Mouse (Mus musculus) brain, embryonic 18.5 days (tissue): Measurements from ENCODE around the gene Hoxa11.

Experiments
- DNase-seq: peaks from one replicate; pipeline ENCODE4 v3.0.0-alpha.2; 2012; ENCODE audit warnings: low read depth, low spot score

Hoxa11 gene

GRCm38 (mm10) chr6:52206882-52207683 lies 38.5 kb downstream of the Hoxa11 start:
- no peak for DNase-seq

GRCm38 (mm10) chr6:52205638-52206621 lies 39.7 kb downstream of the Hoxa11 start:
- no peak for DNase-seq

- DNase-seq, result no peak
These were observed 40.4 kb downstream of the Hoxa11 start for GRCm38 (mm10) chr6:52205221-52205620.

- no peak for DNase-seq
These were observed 41.4 kb downstream of the Hoxa11 start, which contains the start of gene Hoxa5 for GRCm38 (mm10) chr6:52204050-52204752. Gene Hoxa5, minus strand, starts transcription at chr6:52204587.

- no peak for DNase-seq
These were observed 42.1 kb downstream of the Hoxa11 start for GRCm38 (mm10) chr6:52203371-52204049.

- no peak for DNase-seq
These were observed 42.6 kb downstream of the Hoxa11 start for GRCm38 (mm10) chr6:52203121-52203370.

- DNase-seq, result no peak
These were observed 43.1 kb downstream of the Hoxa11 start for GRCm38 (mm10) chr6:52202362-52203120.

- no peak for DNase-seq
These were observed 44.3 kb downstream of the Hoxa11 start for GRCm38 (mm10) chr6:52201269-52201668.

- DNase-seq, result no peak
These were observed 44.8 kb downstream of the Hoxa11 start for GRCm38 (mm10) chr6:52200751-52201250.

GRCm38 (mm10) chr6:52200073-52200750 lies 45.4 kb downstream of the Hoxa11 start:
- no peak for DNase-seq

GRCm38 (mm10) chr6:52197271-52197670 lies 48.3 kb downstream of the Hoxa11 start:
- DNase-seq, result no peak

GRCm38 (mm10) chr6:52196811-52197210 lies 48.8 kb downstream of the Hoxa11 start:
- no peak for DNase-seq

- DNase-seq, result no peak
These were observed 50.9 kb downstream of the Hoxa11 start for GRCm38 (mm10) chr6:52194690-52195089.
